Mouse (Mus musculus) lung, postnatal 10 days (tissue): ENCODE results near the gene Arfgef2.

ENCODE experiments used
- DNase-seq: peaks from one replicate; pipeline ENCODE4 v3.0.0; 2021

Gene Arfgef2

GRCm38 (mm10) chr2:166805250-166806172 lies at the start of gene Arfgef2:
Arfgef2 (plus strand) TSS chr2:166805588.
- DNase-seq = peak; percentile 93

GRCm38 (mm10) chr2:166757969-166758368 lies 47.4 kb upstream of the Arfgef2 start:
- no peak for DNase-seq

GRCm38 (mm10) chr2:166764051-166764450 lies 41.3 kb upstream of the Arfgef2 start:
- DNase-seq = no peak

GRCm38 (mm10) chr2:166767591-166767990 lies 37.8 kb upstream of the Arfgef2 start:
- no peak for DNase-seq

- DNase-seq = peak; percentile 63
Measured at GRCm38 (mm10) chr2:166771396-166771795, 34.0 kb upstream of the Arfgef2 start.

GRCm38 (mm10) chr2:166773587-166773986 lies 31.8 kb upstream of the Arfgef2 start:
- DNase-seq = no peak

- DNase-seq = no peak
Measured at GRCm38 (mm10) chr2:166774275-166774674, 31.1 kb upstream of the Arfgef2 start.

- DNase-seq = no peak
Measured at GRCm38 (mm10) chr2:166775357-166775893, 30.0 kb upstream of the Arfgef2 start.

- peak; percentile 48 for DNase-seq
Measured at GRCm38 (mm10) chr2:166776272-166776671, 29.1 kb upstream of the Arfgef2 start.

GRCm38 (mm10) chr2:166779956-166780355 lies 25.4 kb upstream of the Arfgef2 start:
- DNase-seq = no peak

- DNase-seq = peak; percentile 78
Measured at GRCm38 (mm10) chr2:166780980-166781578, 24.3 kb upstream of the Arfgef2 start.

- DNase-seq = no peak
Measured at GRCm38 (mm10) chr2:166784376-166784775, 21.0 kb upstream of the Arfgef2 start.

- DNase-seq = peak; percentile 95
Measured at GRCm38 (mm10) chr2:166786353-166787004, 18.9 kb upstream of the Arfgef2 start.

- no peak for DNase-seq
Measured at GRCm38 (mm10) chr2:166791738-166792137, 13.7 kb upstream of the Arfgef2 start.

GRCm38 (mm10) chr2:166792355-166792754 lies 13.0 kb upstream of the Arfgef2 start, which contains the start of gene Trp53rkb:
Trp53rkb (plus strand) TSS chr2:166792531.
- no peak for DNase-seq

- peak; percentile 92 for DNase-seq
Measured at GRCm38 (mm10) chr2:166793542-166794214, 11.7 kb upstream of the Arfgef2 start.

GRCm38 (mm10) chr2:166799615-166800472 lies 5.5 kb upstream of the Arfgef2 start:
- no peak for DNase-seq

- no peak for DNase-seq
Measured at GRCm38 (mm10) chr2:166800473-166800857, 4.9 kb upstream of the Arfgef2 start.

- no peak for DNase-seq
Measured at GRCm38 (mm10) chr2:166801436-166801835, 4.0 kb upstream of the Arfgef2 start.

GRCm38 (mm10) chr2:166803298-166803697 lies 2.1 kb upstream of the Arfgef2 start:
- DNase-seq = no peak

- DNase-seq = no peak
Measured at GRCm38 (mm10) chr2:166806173-166806705, 851 bp downstream of the Arfgef2 start.
